Mouse (Mus musculus) spleen, adult 2 months (tissue): Measurements from ENCODE around the gene Lmtk2. TPM values are rescaled to one million over a fixed set of nuclear protein-coding genes. Genes with fewer than 3 reads are reported as not detected.

Experiments used
- DNase-seq, 2 experiments: peaks; one replicate each; pipeline versions ENCODE4 v3.0.0 to v3.0.0-alpha.2; 2012 to 2021; ENCODE audit warnings: low spot score in 2 of 2, low read depth in 1 of 2
- H3K27ac ChIP-seq: fragments of 200-500 bp; 2 replicates; pipeline ENCODE4 v1.5.1; 2012; ENCODE audit warnings: low read length, inconsistent platforms; ENCODE audit not compliant: insufficient read depth
- H3K27me3 ChIP-seq: fragments of 200-500 bp; 2 replicates; pipeline ENCODE4 v1.6.1; 2012; ENCODE audit warnings: mild to moderate bottlenecking, moderate library complexity, low read length, inconsistent platforms; ENCODE audit not compliant: control insufficient read depth, insufficient read depth
- H3K36me3 ChIP-seq: fragments of 200-500 bp; 2 replicates; pipeline ENCODE4 v1.6.1; 2012; ENCODE audit warnings: mild to moderate bottlenecking, low read length, inconsistent platforms; ENCODE audit not compliant: control insufficient read depth, insufficient read depth
- H3K4me1 ChIP-seq: fragments of 200-500 bp; 2 replicates; pipeline ENCODE4 v1.6.1; 2011; ENCODE audit warnings: inconsistent platforms; ENCODE audit not compliant: control insufficient read depth, insufficient read depth, insufficient read length
- H3K4me3 ChIP-seq: fragments of 200-500 bp; 2 replicates; pipeline ENCODE4 v1.5.1; 2011; ENCODE audit warnings: mild to moderate bottlenecking, inconsistent platforms; ENCODE audit not compliant: insufficient read depth, insufficient read length; ENCODE audit errors: extremely low read depth
- CTCF ChIP-seq: fragments of 200-500 bp; IDR thresholded peaks from 2 replicates; pipeline ENCODE4 v1.5.1; 2011; ENCODE audit warnings: mild to moderate bottlenecking, inconsistent platforms; ENCODE audit not compliant: insufficient read depth, insufficient read length, insufficient replicate concordance; ENCODE audit errors: extremely low read depth
- POLR2A ChIP-seq: fragments of 200-500 bp; IDR thresholded peaks from 2 replicates; pipeline ENCODE4 v1.6.1; 2011; ENCODE audit warnings: low read depth, low read length, inconsistent platforms
- WGBS: fragments of 180-500 bp; shearing (Covaris S2); methylation state at CpG from one replicate; pipeline ENCODE4 v1.1.7; 2018; 5-methylcytosine and 5-hydroxymethylcytosine counted together
- polyA plus RNA-seq: library from polyadenylated mRNA; depleted of rRNA; stranded (reverse); fragments of >200 nt; gene quantifications from 2 replicates; pipeline ENCODE4 v1.2.3, GENCODE M21; 2012

Gene Lmtk2
- polyA plus RNA-seq, 1 experiment, result 10.0 TPM

DNA sequence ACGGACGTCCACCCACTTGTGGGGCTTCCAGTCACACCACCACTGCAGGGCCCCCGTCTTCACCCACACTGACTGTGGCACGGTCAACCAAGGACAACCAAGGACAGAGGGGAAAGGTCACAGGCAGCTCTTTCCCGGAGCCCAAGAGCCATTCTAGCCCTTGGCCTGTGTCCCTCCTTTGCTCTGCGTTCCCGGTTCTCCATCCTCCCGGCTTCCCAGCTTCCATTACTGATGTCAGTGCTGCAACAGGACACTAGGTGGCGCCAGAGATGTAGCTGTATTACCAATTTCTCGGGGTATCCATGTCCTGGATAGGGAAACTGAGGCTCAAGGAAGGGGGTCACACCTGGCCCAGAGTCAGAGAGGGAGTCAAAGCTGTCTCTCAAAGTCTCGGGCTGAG lies 107.2 kb downstream of the Lmtk2 start:
- H3K27me3 ChIP-seq, result no peaks in the 10 kb centered on the region
- WGBS, result 62% methylated on average over 11 of the region's 11 CpGs
- no peak for DNase-seq

DNA sequence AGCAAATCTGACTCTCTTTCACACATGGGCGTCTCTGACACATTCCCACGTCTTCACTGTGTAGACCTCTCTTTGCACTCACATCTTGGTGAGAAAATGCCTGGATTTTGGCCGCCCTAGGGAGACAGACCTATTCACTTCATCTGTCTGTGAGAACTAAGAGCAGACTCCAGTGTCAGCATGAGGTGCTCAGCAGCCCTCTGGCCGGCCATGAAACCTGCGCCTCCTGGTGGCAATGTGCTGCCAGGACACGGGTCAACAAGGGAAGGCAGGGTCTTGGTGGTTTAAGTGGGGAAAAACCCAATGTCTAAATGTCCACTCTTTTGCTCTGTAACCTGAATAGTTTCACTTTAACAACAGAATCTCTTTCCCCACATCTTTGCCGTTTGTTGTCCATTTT lies 114.2 kb downstream of the Lmtk2 start:
- Histone ChIP-seq H3K27ac (no peak overlapping the region), H3K4me1 (peaks cover 7% of the 10 kb centered on the region; the same call in 1 of the 2 replicates), H3K4me3 (no peak overlapping the region), H3K27me3 (no peaks in the 10 kb centered on the region), H3K36me3 (peaks cover 30% of the 10 kb centered on the region)
- no peak for TF ChIP-seq POLR2A
- peak; percentile 93 for TF ChIP-seq CTCF
- WGBS, result 54% methylated on average over 7 of the region's 7 CpGs
- DNase-seq, result peak in 1 of 2 experiments; percentile 62

More for the DNA sequence above, 107.2 kb downstream of the Lmtk2 start:
- Histone ChIP-seq H3K4me1 (no peaks in the 10 kb centered on the region), H3K36me3 (peaks cover 48% of the 10 kb centered on the region), H3K27ac (no peak overlapping the region), H3K4me3 (no peak overlapping the region)
- TF ChIP-seq CTCF, result peak; percentile 76; the same call in 1 of the 2 replicates
- no peak for TF ChIP-seq POLR2A

DNA sequence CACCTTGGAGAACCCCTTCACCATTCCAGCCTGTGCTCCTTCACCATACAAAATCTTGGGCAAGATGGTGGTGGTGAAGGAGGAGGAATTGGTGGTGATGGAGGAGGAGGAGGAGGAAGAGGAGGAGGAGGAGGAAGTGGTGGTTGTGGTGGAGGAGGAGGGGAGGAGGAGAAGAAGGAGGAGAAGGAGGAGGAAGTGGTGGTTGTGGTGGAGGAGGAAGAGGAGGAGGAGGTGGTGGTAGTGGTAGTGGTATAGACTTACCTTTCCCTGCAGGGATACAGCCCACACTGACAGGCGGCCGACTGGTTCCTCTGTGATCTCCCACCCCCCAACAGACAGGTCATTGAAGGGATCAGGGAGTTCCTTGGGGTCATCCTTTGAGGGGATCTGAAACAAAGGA lies 115.8 kb downstream of the Lmtk2 start:
- 33% methylated on average over 2 of the region's 2 CpGs for WGBS
- Histone ChIP-seq H3K27ac (no peak overlapping the region), H3K36me3 (peaks cover 17% of the 10 kb centered on the region), H3K27me3 (no peaks in the 10 kb centered on the region), H3K4me1 (peaks cover 10% of the 10 kb centered on the region; the same call in 1 of the 2 replicates), H3K4me3 (no peak overlapping the region)
- TF ChIP-seq CTCF (no peak), POLR2A (no peak)
- no peak for DNase-seq

DNA sequence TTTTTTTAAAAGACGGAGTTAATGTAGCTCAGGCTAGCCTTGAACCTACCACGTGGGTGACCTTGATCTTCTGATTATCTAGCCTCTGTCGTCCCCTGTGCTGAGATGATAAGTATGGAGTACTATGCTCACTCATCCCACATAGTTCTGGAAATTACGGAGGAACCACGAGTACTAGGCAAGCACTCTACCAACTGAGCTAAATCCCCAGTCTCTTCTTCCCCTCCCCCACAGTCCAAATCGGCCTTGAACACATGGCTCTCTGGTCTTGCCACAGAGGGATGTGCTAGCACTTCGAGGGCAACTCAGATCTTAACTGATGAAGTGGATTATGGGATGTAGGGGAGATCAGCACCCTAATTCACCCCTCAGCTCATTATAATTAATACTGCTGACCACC lies 117.8 kb downstream of the Lmtk2 start:
- no peaks in the 10 kb centered on the region for H3K27me3 ChIP-seq
- DNase-seq, result no peak
- WGBS, result 79% methylated on average over 7 of the region's 7 CpGs
- H3K27ac ChIP-seq, result no peak overlapping the region
- peaks cover 25% of the 10 kb centered on the region; the same call in 1 of the 2 replicates for H3K4me1 ChIP-seq
- peaks cover 10% of the 10 kb centered on the region for H3K36me3 ChIP-seq
- H3K4me3 ChIP-seq, result no peak overlapping the region
- TF ChIP-seq POLR2A (no peak), CTCF (no peak)

DNA sequence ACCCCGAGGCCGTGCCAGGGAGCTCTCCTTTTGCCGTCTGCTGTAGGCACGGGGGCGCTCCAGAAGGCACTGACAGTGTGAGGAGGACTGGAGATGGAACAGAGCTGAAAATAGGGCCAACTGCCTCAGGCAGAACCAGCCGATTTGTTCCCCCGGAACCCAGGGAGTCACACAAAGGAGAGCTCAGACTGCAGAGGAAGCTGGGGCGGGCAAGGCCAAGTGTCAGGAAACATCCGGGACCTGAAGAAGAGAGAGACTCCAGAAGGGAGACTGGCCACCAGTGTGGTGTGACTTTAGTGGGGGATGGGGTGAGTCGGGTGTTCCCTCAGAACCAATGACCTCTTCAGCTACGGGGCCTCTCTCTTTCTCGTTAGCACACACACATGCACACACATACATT lies 119.1 kb downstream of the Lmtk2 start:
- Histone ChIP-seq H3K4me3 (no peak overlapping the region), H3K27ac (no peak overlapping the region; the same call in 1 of the 2 replicates), H3K4me1 (peaks cover 25% of the 10 kb centered on the region; the same call in 1 of the 2 replicates), H3K27me3 (no peaks in the 10 kb centered on the region), H3K36me3 (peaks cover 5% of the 10 kb centered on the region; the same call in 1 of the 2 replicates)
- TF ChIP-seq POLR2A (no peak), CTCF (no peak)
- DNase-seq, result no peak
- WGBS, result 77% methylated on average over 12 of the region's 12 CpGs

DNA sequence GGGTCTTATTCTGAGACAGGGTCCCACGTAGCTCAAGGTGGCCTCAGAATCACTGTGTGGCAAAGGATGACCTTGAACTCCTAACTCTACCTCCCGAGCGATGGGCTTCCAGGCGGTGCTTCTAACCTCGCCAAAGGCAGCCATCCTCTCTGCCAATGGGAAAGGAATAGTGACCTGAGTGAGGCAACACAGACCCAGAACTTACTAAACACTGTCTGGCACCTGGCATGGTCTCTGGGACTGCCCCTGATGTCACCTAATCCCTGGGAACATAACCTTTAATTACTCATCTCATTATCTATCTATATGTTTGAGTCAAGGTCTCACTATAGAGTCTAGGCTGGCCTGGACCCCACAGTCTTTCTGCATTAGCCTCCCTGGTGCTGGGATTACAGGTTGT lies 119.7 kb downstream of the Lmtk2 start:
- no peak for DNase-seq
- TF ChIP-seq POLR2A (no peak), CTCF (no peak)
- Histone ChIP-seq H3K4me3 (no peak overlapping the region), H3K27ac (no peak overlapping the region), H3K36me3 (peaks cover 5% of the 10 kb centered on the region; the same call in 1 of the 2 replicates), H3K27me3 (no peaks in the 10 kb centered on the region), H3K4me1 (peaks cover 25% of the 10 kb centered on the region; the same call in 1 of the 2 replicates)
- 86% methylated on average over 5 of the region's 5 CpGs for WGBS

DNA sequence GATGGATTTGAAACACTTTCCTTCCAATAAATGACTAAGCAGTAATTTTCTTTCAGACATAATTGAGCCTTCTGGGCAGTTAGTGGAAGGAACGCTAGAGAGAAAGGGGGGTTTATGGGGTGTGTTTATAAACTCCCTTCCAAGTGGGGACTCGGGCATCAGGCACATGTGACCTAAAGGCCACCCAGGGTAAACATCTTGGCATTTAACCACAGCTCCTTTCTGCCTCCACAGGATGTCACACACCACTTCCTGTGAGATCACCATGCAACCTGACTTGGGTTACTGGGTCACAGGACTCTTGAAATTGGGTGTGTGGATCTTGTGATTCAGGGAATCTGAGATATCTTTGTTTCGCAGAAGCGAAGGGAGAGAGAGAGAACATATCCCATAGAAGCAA lies 121.1 kb downstream of the Lmtk2 start:
- Histone ChIP-seq H3K27me3 (no peaks in the 10 kb centered on the region), H3K27ac (peak overlapping the region; percentile 70; the same call in 1 of the 2 replicates), H3K4me1 (peaks cover 21% of the 10 kb centered on the region; the same call in 1 of the 2 replicates), H3K4me3 (no peak overlapping the region), H3K36me3 (peaks cover 5% of the 10 kb centered on the region; the same call in 1 of the 2 replicates)
- DNase-seq, result peak; percentile 36 to 81
- TF ChIP-seq POLR2A, result no peak
- no peak for TF ChIP-seq CTCF
- WGBS, result 13% methylated on average over 4 of the region's 4 CpGs
